Mouse (Mus musculus): Measurements from ENCODE around the gene Ubn2.

GRCm38 (mm10) chr6:38550250-38551061 is 116.7 kb downstream of the Ubn2 start:
- TF ChIP-seq CTCF (IDR thresholded peaks at IDR 0.05; ENCODE audit: low read depth, low read length), result no peak
- no peak for TF ChIP-seq POLR2A (IDR thresholded peaks at IDR 0.05; ENCODE audit: extremely low read depth, insufficient read depth, low read length)
